Mouse (Mus musculus) neural tube, embryonic 11.5 days (tissue): ENCODE results near the gene Lalba. TPM values are rescaled to one million over a fixed set of nuclear protein-coding genes. Genes with fewer than 3 reads are reported as not detected.
"Not testable (repeated sequence)": the region's sequence is repeated elsewhere in the genome, so short reads cannot be mapped to it uniquely, and the experiment has no call there.

Experiments
- ATAC-seq: fragments of 200-750 bp; cut with Nextera tagmentation; 2 replicates; pipeline ENCODE4 v1.8.0; 2017; ENCODE audit warnings: moderate number of reproducible peaks, mild to moderate bottlenecking, moderate TSS enrichment, moderate library complexity; ENCODE audit not compliant: insufficient read depth, low FRiP score, low TSS enrichment
- DNase-seq: peaks from one replicate; pipeline ENCODE4 v3.0.0-alpha.2; 2015; ENCODE audit warnings: low spot score
- H3K27ac ChIP-seq: fragments of 300-500 bp; sonication (generic); 2 replicates; pipeline ENCODE4 v1.5.1; 2014; ENCODE audit warnings: low read depth, mild to moderate bottlenecking, low read length
- H3K27me3 ChIP-seq: fragments of 300-500 bp; sonication (generic); 2 replicates; pipeline ENCODE4 v1.6.1; 2014; ENCODE audit warnings: mild to moderate bottlenecking, low read length, mixed read lengths; ENCODE audit not compliant: control insufficient read depth, insufficient read depth
- H3K36me3 ChIP-seq: fragments of 300-500 bp; sonication (generic); 2 replicates; pipeline ENCODE4 v1.6.1; 2014; ENCODE audit warnings: mild to moderate bottlenecking, low read length, moderate library complexity, mixed read lengths; ENCODE audit not compliant: control insufficient read depth, insufficient read depth
- H3K4me1 ChIP-seq: fragments of 300-500 bp; sonication (generic); 2 replicates; pipeline ENCODE4 v1.6.1; 2014; ENCODE audit warnings: low read length, mixed read lengths; ENCODE audit not compliant: control insufficient read depth, insufficient read depth
- H3K4me2 ChIP-seq: fragments of 300-500 bp; sonication (generic); 2 replicates; pipeline ENCODE4 v1.6.1; 2014; ENCODE audit warnings: low read depth, mild to moderate bottlenecking, moderate library complexity
- H3K4me3 ChIP-seq: fragments of 300-500 bp; sonication (generic); 2 replicates; pipeline ENCODE4 v1.5.1; 2014; ENCODE audit warnings: low read depth, low read length
- H3K9ac ChIP-seq: fragments of 300-500 bp; sonication (generic); 2 replicates; pipeline ENCODE4 v1.6.1; 2014; ENCODE audit warnings: mild to moderate bottlenecking, low read length
- H3K9me3 ChIP-seq: fragments of 300-500 bp; sonication (generic); 2 replicates; pipeline ENCODE4 v1.6.1; 2016; ENCODE audit warnings: low read length; ENCODE audit not compliant: control insufficient read depth
- WGBS: fragments of 180-500 bp; shearing (Covaris S2); extraction: QIAGEN DNeasy Blood & Tissue Kit; methylation state at CpG from one replicate; pipeline ENCODE4 v1.1.7; 2014; 5-methylcytosine and 5-hydroxymethylcytosine counted together
- polyA plus RNA-seq: library from polyadenylated mRNA; unstranded; fragments of >200 nt; fragmentation: Nextera tagmentation; extraction: Ambion mirVana; gene quantifications from 2 replicates; pipeline ENCODE4 v1.2.1, GENCODE M21; 2014

Lalba gene
- polyA plus RNA-seq: 0.45 TPM in 1 of 2 replicates, not detected in the other

GRCm38 (mm10) chr15:98482701-98483100, at the start of gene Lalba:
Gene Lalba, minus strand, starts transcription at chr15:98482721.
- Histone ChIP-seq H3K4me2 (no peak within 1 kb of the TSS), H3K4me3 (no peak within 1 kb of the TSS), H3K9me3 (no peaks in the 10 kb centered on the region), H3K9ac (no peak within 1 kb of the TSS), H3K36me3 (no peaks in the 10 kb centered on the region), H3K27ac (no peak within 1 kb of the TSS), H3K4me1 (no peaks in the 10 kb centered on the region), H3K27me3 (no peaks in the 10 kb centered on the region)
- no peak for DNase-seq
- WGBS: 62% methylated on average over 3 of the region's 3 CpGs
- no peak for ATAC-seq

GRCm38 (mm10) chr15:98532281-98532680, 49.8 kb upstream of the Lalba start:
- DNase-seq: no peak
- no peak overlapping the region for H3K27ac ChIP-seq

GRCm38 (mm10) chr15:98528066-98528563, 45.6 kb upstream of the Lalba start:
- Histone ChIP-seq H3K4me1 (no peaks in the 10 kb centered on the region), H3K27me3 (no peaks in the 10 kb centered on the region), H3K27ac (no peak overlapping the region), H3K9me3 (no peaks in the 10 kb centered on the region), H3K9ac (no peak overlapping the region), H3K4me3 (no peak overlapping the region), H3K36me3 (peaks cover 24% of the 10 kb centered on the region), H3K4me2 (no peak overlapping the region)
- 91% methylated on average over 5 of the region's 5 CpGs for WGBS
- no peak for ATAC-seq
- no peak for DNase-seq

More at GRCm38 (mm10) chr15:98532281-98532680, 49.8 kb upstream of the Lalba start:
- Histone ChIP-seq H3K9ac (no peak overlapping the region; the same call in 1 of the 2 replicates), H3K4me1 (no peaks in the 10 kb centered on the region), H3K4me3 (peak overlapping the region; percentile 79), H3K36me3 (peaks cover 15% of the 10 kb centered on the region), H3K4me2 (peak overlapping the region; percentile 62), H3K9me3 (no peaks in the 10 kb centered on the region), H3K27me3 (no peaks in the 10 kb centered on the region)
- WGBS: 47% methylated on average over 5 of the region's 5 CpGs
- no peak for ATAC-seq

- no peak for ATAC-seq
- Histone ChIP-seq H3K4me3 (no peak overlapping the region), H3K9ac (no peak overlapping the region), H3K4me2 (no peak overlapping the region), H3K9me3 (no peaks in the 10 kb centered on the region), H3K27ac (no peak overlapping the region), H3K36me3 (peaks cover 27% of the 10 kb centered on the region), H3K27me3 (no peaks in the 10 kb centered on the region), H3K4me1 (no peaks in the 10 kb centered on the region)
- DNase-seq: no peak
- 93% methylated on average over 5 of the region's 5 CpGs for WGBS
These were observed 44.7 kb upstream of the Lalba start for GRCm38 (mm10) chr15:98527056-98527771.

DNA sequence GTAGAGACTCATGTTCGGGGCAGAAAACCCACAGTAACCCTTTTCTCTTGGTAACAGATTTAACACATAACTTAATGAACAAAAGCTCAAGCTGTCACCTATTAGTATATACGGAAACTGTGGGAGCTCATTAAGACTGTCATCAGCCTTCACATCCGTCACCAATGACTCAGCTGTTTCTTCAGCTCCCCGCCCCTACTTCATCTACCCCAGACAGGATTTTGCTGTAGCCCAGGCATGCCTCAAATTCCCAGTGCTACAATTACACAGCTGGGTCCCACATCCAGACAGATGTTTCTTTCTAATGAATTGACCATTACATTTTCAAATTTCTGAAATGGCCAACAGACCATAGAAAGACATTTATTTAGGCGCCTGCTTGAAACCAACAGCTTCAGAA, 43.5 kb upstream of the Lalba start:
- no peak overlapping the region for H3K9ac ChIP-seq
- H3K4me2 ChIP-seq: no peak overlapping the region
- no peaks in the 10 kb centered on the region for H3K4me1 ChIP-seq
- no peaks in the 10 kb centered on the region for H3K27me3 ChIP-seq
- peaks cover 27% of the 10 kb centered on the region for H3K36me3 ChIP-seq
- peak; percentile 32 for DNase-seq
- no peak for ATAC-seq
- no peak overlapping the region for H3K4me3 ChIP-seq
- WGBS: 73% methylated on average over 5 of the region's 5 CpGs
- H3K9me3 ChIP-seq: no peaks in the 10 kb centered on the region
- H3K27ac ChIP-seq: no peak overlapping the region

GRCm38 (mm10) chr15:98521245-98521644, 38.7 kb upstream of the Lalba start:
- H3K4me2 ChIP-seq: no peak overlapping the region
- H3K9me3 ChIP-seq: no peaks in the 10 kb centered on the region
- H3K27me3 ChIP-seq: no peaks in the 10 kb centered on the region
- WGBS: 95% methylated on average over 3 of the region's 3 CpGs
- H3K4me3 ChIP-seq: no peak overlapping the region
- no peak for DNase-seq
- peaks cover 22% of the 10 kb centered on the region for H3K36me3 ChIP-seq
- ATAC-seq: no peak
- H3K9ac ChIP-seq: no peak overlapping the region
- H3K4me1 ChIP-seq: no peaks in the 10 kb centered on the region
- H3K27ac ChIP-seq: no peak overlapping the region

DNA sequence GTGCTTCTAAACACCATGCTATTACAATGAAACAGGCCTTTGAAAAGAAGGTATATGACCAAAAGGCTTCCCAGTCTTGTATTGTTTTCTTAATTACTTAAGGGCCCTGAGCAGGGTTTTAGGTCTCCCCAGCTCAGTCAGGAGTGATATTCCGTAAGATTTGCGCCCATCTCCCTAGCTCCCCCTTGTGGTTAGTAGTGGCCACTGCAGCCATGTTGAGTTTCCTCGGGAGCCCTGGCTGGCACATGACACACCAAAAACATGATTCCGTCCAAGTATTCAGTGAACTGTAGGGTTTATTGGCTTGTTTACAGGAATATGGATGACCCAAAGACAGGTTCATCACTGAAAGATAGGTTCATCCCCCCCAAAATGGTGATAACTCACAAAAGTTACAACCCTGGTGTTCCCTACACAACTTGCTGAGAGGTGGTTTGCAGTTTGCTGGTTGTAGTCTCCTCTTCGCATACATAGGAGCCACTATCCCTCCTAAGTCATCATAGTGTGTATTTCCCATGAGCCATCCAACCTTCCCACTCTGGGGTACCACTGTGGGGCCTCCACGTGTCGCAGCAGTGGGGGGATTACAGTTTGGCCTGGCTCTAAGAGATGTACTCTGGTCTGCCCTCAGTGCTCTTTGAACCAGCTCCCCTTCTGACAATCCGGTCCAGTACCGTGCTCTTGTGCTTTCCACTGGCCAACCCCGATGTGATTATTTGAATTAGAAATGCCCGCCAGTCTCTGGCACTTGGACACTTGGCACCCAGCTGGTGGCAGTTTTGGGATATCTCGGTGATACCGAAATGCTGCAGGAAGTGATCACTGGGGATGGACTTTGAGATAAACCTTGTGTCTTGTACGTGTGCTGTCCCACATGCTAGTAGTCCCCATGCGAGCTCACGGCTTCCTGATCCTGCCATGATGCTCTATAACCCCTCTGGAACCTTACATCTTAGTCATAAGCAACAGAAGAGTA, 35.1 kb upstream of the Lalba start:
- Histone ChIP-seq H3K4me1 (no peaks in the 10 kb centered on the region), H3K36me3 (peaks cover 10% of the 10 kb centered on the region), H3K27me3 (no peaks in the 10 kb centered on the region), H3K27ac (no peak overlapping the region), H3K4me2 (no peak overlapping the region), H3K9me3 (no peaks in the 10 kb centered on the region), H3K4me3 (no peak overlapping the region), H3K9ac (no peak overlapping the region)
- 70% methylated on average over 16 of the region's 16 CpGs for WGBS
- no peak for ATAC-seq
- peak; percentile 64 for DNase-seq

DNA sequence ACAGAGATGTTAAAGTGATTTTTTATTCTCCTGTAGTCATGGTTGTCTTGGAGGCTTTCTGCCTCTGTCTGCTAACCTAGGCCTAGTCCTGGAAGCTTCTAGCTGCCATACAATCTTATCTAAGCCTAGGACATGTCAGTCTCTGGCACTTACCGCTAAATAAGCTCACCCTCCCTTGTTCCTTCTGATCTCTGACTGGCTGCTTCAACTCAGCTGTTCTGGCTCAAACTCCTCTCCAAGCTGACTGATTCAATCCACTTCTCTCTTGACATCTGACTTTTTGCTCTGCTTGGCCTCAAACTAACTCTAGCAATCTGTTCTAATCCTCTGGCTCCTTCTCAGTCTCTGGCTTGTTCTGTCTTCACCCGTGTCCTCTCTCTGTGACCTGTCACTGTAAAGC, 32.3 kb upstream of the Lalba start:
- H3K36me3 ChIP-seq, H3K4me1 ChIP-seq, DNase-seq, H3K4me3 ChIP-seq, H3K27me3 ChIP-seq, H3K4me2 ChIP-seq, H3K27ac ChIP-seq, ATAC-seq, H3K9me3 ChIP-seq, H3K9ac ChIP-seq: not testable (repeated sequence)
- WGBS: 81% methylated on average over 2 of the region's 2 CpGs
